Mouse (Mus musculus) embryonic fibroblast, embryonic 13.5 days (primary cell): ENCODE results near the gene Hoxa11.

Experiments used
- CTCF ChIP-seq: IDR thresholded peaks from 2 replicates; pipeline ENCODE4 v1.5.1; 2011; ENCODE audit warnings: mild to moderate bottlenecking, control low read depth, low read length, moderate library complexity, borderline replicate concordance; ENCODE audit not compliant: insufficient read depth
- POLR2A ChIP-seq: IDR thresholded peaks from 2 replicates; pipeline ENCODE4 v1.6.1; 2011; ENCODE audit warnings: low read depth, mild to moderate bottlenecking, control low read depth, low read length, moderate library complexity

- TF ChIP-seq CTCF (no peak), POLR2A (no peak)
These were observed 21.6 kb upstream of the Hoxa11 start for GRCm38 (mm10) chr6:52267221-52267620.
